Mouse (Mus musculus): ENCODE measurements around the gene Stx17. TPM values are rescaled to one million over a fixed set of nuclear protein-coding genes. Genes with fewer than 3 reads are reported as not detected.

Stx17 gene
- total and polyA plus RNA-seq, 2 experiments from 2014 or later = 24.6 to 26.8 TPM

DNA sequence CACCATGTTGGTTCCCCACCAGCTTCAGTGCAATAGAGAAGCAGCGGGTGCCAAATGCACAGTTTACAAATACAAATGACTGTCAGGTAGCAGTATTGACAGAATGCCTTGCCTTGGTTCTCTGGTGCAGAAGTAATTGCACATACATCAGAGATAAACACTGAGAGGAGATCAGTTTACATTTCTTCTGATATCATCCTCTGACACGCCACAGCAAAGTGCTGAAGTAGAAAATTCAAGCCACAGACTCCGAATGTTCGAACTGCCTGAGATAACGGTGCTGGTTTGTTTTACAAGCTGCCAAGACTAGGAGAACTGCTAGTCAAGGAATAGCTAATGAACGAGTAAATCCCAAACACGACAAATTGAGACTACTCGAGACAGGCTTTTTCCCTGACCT is 73.7 kb downstream of the Stx17 start:
- no peaks in the 10 kb centered on the region for H3K4me1 ChIP-seq (ENCODE audit: insufficient read depth, low read length)
- H3K27me3 ChIP-seq (ENCODE audit: insufficient read depth, low read length) = no peaks in the 10 kb centered on the region
- 0 out of 2 replicates have a peak, but pooled peaks cover 6% of the 10 kb centered on the region for H3K36me3 ChIP-seq (ENCODE audit: insufficient read depth, low read length)
- no peak overlapping the region for H3K27ac ChIP-seq (ENCODE audit: low read depth, low read length)
- no peaks in the 10 kb centered on the region for H3K9me3 ChIP-seq (ENCODE audit: low read length)
- no peak overlapping the region for H3K4me3 ChIP-seq (ENCODE audit: low read depth, low read length)
- H3K4me2 ChIP-seq (ENCODE audit: low read depth, low read length, poor library complexity, severe bottlenecking) = no peak overlapping the region
- 86% methylated on average over 8 of the region's 8 CpGs for WGBS
- TF ChIP-seq CTCF (IDR thresholded peaks at IDR 0.05) = no peak
- DNase-seq (ENCODE audit: low spot score) (no peak), ATAC-seq (ENCODE audit: low FRiP score) (no peak)
- no peak overlapping the region for H3K9ac ChIP-seq (replicated peaks; ENCODE audit: low read length, poor library complexity, severe bottlenecking)

DNA sequence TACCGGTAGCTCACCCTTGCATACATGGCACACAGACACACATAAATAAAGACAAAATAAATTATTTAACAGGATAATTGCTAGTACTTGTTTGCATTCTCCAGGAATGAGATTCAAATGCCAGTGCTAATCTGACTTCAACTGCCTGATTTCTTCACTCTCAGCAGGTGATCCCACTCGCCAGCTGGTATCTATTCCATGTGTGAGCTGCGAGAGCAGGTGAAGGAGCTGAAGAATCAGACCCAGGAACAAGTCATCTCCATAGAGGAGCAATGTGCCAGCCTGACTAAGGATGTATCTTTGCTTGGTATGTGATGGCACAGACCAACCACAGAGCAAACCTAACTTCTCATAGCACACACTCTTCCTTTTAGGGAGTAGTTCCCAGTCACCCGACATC is 78.8 kb downstream of the Stx17 start:
- WGBS = 85% methylated on average over 4 of the region's 4 CpGs
- Histone ChIP-seq H3K9me3 (ENCODE audit: low read length) (no peaks in the 10 kb centered on the region), H3K4me3 (ENCODE audit: low read depth, low read length) (no peak overlapping the region), H3K4me1 (ENCODE audit: insufficient read depth, low read length) (no peaks in the 10 kb centered on the region), H3K27me3 (ENCODE audit: insufficient read depth, low read length) (no peaks in the 10 kb centered on the region), H3K27ac (ENCODE audit: low read depth, low read length) (no peak overlapping the region), H3K4me2 (ENCODE audit: low read depth, low read length, poor library complexity, severe bottlenecking) (no peak overlapping the region), H3K36me3 (ENCODE audit: insufficient read depth, low read length) (peaks cover 18% of the 10 kb centered on the region; the same call in 1 of the 2 replicates), H3K9ac (replicated peaks; ENCODE audit: low read length, poor library complexity, severe bottlenecking) (no peak overlapping the region)
- ATAC-seq (ENCODE audit: low FRiP score) = no peak
- no peak for TF ChIP-seq CTCF (IDR thresholded peaks at IDR 0.05)
- peak; percentile 30 for DNase-seq (ENCODE audit: low spot score)

DNA sequence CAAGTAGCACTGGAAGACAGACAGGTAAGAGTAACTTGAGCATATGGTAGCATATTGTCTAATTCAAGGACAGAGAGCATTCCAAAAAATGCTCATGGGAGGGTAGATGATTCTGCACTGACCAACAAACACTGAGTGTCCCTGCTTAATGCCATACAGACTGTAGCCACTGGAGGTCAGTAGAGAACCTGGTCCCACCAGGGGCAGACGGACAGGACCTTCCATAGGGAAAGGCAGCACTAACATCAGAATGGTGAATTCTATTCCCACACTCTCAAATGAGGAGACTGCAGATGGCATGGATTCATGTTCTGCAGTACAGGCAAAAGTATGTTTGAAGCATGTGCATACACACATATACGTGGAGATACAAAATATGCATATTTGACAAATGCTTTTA is 100.5 kb downstream of the Stx17 start:
- ATAC-seq (ENCODE audit: low FRiP score) = 0 out of 2 replicates have a peak, but pooled peaks have one; percentile 13
- Histone ChIP-seq H3K4me2 (ENCODE audit: low read depth, low read length, poor library complexity, severe bottlenecking) (no peak overlapping the region), H3K9ac (replicated peaks; ENCODE audit: low read length, poor library complexity, severe bottlenecking) (no peak overlapping the region), H3K36me3 (ENCODE audit: insufficient read depth, low read length) (no peaks in the 10 kb centered on the region), H3K4me1 (ENCODE audit: insufficient read depth, low read length) (no peaks in the 10 kb centered on the region), H3K4me3 (ENCODE audit: low read depth, low read length) (no peak overlapping the region), H3K27ac (ENCODE audit: low read depth, low read length) (no peak overlapping the region), H3K9me3 (ENCODE audit: low read length) (no peaks in the 10 kb centered on the region), H3K27me3 (ENCODE audit: insufficient read depth, low read length) (no peaks in the 10 kb centered on the region)
- DNase-seq (ENCODE audit: low spot score) = peak; percentile 48
- TF ChIP-seq CTCF (IDR thresholded peaks at IDR 0.05) = peak; percentile 83
- WGBS = 20% methylated on average over 2 of the region's 2 CpGs

DNA sequence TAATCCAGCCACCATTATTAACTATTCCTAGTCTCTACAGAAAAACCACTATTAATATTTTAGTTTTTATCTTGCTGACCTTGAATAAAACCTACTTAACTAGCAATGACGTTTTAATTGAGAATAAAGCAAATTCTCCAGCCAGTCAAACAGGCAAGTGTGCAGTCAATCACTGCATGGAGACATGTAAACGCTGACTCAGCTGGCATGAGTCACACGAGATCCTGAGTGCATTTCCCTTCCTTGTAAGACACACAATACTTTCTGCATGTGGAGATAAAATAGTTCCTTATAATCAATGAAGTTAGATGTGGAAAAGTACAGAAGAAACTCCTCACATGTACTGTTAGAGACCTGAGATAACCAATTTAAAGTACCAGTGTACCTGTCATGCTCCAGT is 100.9 kb downstream of the Stx17 start:
- H3K27me3 ChIP-seq (ENCODE audit: insufficient read depth, low read length) = no peaks in the 10 kb centered on the region
- ATAC-seq (ENCODE audit: low FRiP score) (no peak), DNase-seq (ENCODE audit: low spot score) (no peak)
- no peaks in the 10 kb centered on the region for H3K36me3 ChIP-seq (ENCODE audit: insufficient read depth, low read length)
- no peak overlapping the region for H3K4me2 ChIP-seq (ENCODE audit: low read depth, low read length, poor library complexity, severe bottlenecking)
- H3K9ac ChIP-seq (replicated peaks; ENCODE audit: low read length, poor library complexity, severe bottlenecking) = no peak overlapping the region
- TF ChIP-seq CTCF (IDR thresholded peaks at IDR 0.05) = no peak
- no peak overlapping the region for H3K4me3 ChIP-seq (ENCODE audit: low read depth, low read length)
- H3K27ac ChIP-seq (ENCODE audit: low read depth, low read length) = no peak overlapping the region
- WGBS = 50% methylated on average over 3 of the region's 3 CpGs
- no peaks in the 10 kb centered on the region for H3K4me1 ChIP-seq (ENCODE audit: insufficient read depth, low read length)
- no peaks in the 10 kb centered on the region for H3K9me3 ChIP-seq (ENCODE audit: low read length)

DNA sequence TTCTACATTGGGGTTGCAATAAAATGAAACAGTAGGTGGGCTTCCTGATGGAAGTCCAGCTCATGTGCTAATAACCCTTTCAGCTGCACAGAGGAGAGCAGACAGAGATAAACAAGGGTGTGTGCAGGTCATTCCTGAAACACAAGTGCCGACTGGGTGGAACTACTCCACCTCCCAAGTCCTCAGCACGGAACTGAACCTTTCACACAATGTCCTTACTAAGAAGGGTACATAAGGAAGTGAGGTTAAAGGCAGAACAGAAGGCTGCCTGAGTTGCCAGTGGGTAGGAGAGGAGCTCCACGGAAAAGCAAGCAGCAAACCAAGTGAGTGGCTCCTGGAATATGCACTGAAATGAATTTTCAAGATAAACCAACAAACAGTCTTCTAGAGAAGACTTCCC is 102.1 kb downstream of the Stx17 start:
- Histone ChIP-seq H3K4me2 (ENCODE audit: low read depth, low read length, poor library complexity, severe bottlenecking) (no peak overlapping the region), H3K27me3 (ENCODE audit: insufficient read depth, low read length) (no peaks in the 10 kb centered on the region), H3K9ac (replicated peaks; ENCODE audit: low read length, poor library complexity, severe bottlenecking) (no peak overlapping the region), H3K36me3 (ENCODE audit: insufficient read depth, low read length) (no peaks in the 10 kb centered on the region), H3K27ac (ENCODE audit: low read depth, low read length) (no peak overlapping the region), H3K9me3 (ENCODE audit: low read length) (no peaks in the 10 kb centered on the region), H3K4me3 (ENCODE audit: low read depth, low read length) (no peak overlapping the region), H3K4me1 (ENCODE audit: insufficient read depth, low read length) (no peaks in the 10 kb centered on the region)
- no peak for TF ChIP-seq CTCF (IDR thresholded peaks at IDR 0.05)
- no peak for ATAC-seq (ENCODE audit: low FRiP score)
- 67% methylated on average over 3 of the region's 3 CpGs for WGBS
- no peak for DNase-seq (ENCODE audit: low spot score)

MicroRNAs within 50 kb of the gene (microRNA counts, 519-probe panel; counts per million panel counts)
- 528 counts per million, percentile 58 among the panel's probes with 10 or more counts for microRNA mmu-miR-1958

Small RNAs within 50 kb of the gene (microRNA-seq; reads per million reads assigned to microRNA genes)
- gene Mir1958 (ENCODE audit: borderline number of aligned reads) = not detected

Other genes with a start within 250 kb of the Stx17 start
- 1.9 and 3.2 TPM in 2 replicates for gene Nr4a3, start 79.8 kb upstream of the Stx17 start, total RNA-seq (2014; rRNA removed)
- 0.36 and 0.95 TPM in 2 replicates for gene Nr4a3, start 79.8 kb upstream of the Stx17 start, polyA plus RNA-seq (2015; fragmentation: Nextera tagmentation; extraction: Ambion mirVana)
- gene Erp44, start 154.6 kb downstream of the Stx17 start, total RNA-seq (2014; rRNA removed) = 21.8 and 23.4 TPM in 2 replicates
- gene Erp44, start 154.6 kb downstream of the Stx17 start, polyA plus RNA-seq (2015; fragmentation: Nextera tagmentation; extraction: Ambion mirVana) = 46.5 and 49.8 TPM in 2 replicates
- 6.0 and 7.5 TPM in 2 replicates for gene Invs, start 154.8 kb downstream of the Stx17 start, total RNA-seq (2014; rRNA removed)
- gene Invs, start 154.8 kb downstream of the Stx17 start, polyA plus RNA-seq (2015; fragmentation: Nextera tagmentation; extraction: Ambion mirVana) = 3.4 and 3.5 TPM in 2 replicates